Mouse (Mus musculus) heart, adult 8-10 months (tissue): ENCODE measurements around the gene Prr29. TPM values are rescaled to one million over a fixed set of nuclear protein-coding genes. Genes with fewer than 3 reads are reported as not detected.
"Not testable (repeated sequence)": the region's sequence is repeated elsewhere in the genome, so short reads cannot be mapped to it uniquely, and the experiment has no call there.

Experiments
- DNase-seq: peaks from one replicate; pipeline ENCODE4 v3.0.0; 2022; ENCODE audit warnings: low spot score
- total RNA-seq, 4 experiments: library from RNA; stranded (reverse); gene quantifications; 2 replicates each; pipeline ENCODE4 v1.2.4; 2022

Gene Prr29
- total RNA-seq, 4 experiments from 2014 or later = 0.75 to 1.8 (median 1.5) TPM

DNA sequence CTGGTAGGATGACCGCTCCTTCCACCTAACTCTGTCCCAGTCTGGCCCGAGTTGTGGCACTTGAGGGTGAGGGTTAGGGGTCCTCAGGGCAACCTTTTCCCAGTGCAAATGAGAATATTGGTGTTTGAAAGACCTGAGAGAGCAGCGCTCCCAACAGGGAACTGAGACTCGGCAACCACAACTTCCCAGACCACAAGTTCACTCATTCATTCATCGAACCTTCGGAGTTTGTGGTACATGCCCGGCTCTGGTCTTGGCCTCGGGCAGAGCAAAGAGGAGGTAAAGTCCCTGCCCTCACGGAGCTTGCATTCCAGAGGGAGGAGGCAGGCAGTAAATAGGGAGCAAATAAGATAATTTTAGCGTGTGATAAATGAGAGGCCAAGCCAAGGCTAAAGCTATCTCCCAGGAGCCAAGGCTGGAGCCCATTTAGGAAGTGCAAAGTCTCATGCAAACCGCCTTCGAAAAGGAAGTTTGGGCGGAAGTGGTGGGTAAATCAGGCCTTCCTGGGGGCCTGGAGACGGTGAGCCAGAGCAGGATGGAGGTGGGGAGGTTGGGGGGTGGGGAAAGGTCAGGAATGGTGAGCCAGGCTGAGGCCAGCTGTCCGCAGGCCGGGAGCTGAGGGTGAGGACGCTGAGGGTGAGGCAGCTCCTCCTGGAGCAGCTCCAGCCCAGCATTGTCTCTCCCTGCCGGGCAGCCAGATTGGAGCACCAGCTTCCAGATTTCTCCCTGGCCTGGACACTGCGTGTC, 9.7 kb upstream of the Prr29 start:
- DNase-seq = no peak

DNA sequence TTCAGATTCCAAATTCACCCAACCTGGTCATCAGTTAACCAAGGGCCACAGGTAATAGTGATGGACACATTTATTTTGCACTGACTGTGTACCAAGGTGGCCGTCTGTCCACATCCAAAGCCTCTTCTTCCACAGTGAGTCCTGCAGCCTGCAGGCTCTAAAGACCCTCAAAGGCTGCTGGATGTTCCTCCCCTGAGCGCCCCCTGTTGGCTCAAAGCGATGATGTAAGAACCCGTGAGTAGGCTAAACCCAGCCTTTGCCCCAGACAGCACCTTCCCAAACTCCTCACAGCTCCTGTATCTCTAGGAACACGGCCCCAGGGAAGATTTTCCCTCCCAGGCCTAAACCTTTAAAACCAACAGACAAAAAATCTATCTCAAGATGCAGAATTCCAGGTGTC, 5.9 kb upstream of the Prr29 start:
- DNase-seq = no peak

DNA sequence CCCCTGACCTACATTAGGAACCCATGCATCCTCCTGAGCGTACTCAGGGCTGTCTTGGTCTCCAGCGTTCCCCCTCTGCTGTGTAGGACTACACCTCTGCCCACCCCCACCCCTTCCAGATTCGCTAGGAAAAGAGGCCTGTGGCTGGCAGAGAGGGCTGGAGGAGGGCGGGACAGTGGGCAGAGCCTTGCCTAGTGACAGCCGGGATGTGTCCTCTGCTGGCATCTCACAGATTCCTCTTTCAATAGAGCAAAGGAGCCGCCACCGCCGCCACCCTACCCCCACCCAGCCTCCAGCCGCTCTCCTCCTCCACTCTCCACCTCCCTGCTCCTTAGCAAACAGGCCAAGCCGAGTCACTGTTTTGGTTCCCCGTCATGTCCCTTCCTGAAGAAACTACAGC, 560 bp upstream of the Prr29 start:
- DNase-seq = no peak

DNA sequence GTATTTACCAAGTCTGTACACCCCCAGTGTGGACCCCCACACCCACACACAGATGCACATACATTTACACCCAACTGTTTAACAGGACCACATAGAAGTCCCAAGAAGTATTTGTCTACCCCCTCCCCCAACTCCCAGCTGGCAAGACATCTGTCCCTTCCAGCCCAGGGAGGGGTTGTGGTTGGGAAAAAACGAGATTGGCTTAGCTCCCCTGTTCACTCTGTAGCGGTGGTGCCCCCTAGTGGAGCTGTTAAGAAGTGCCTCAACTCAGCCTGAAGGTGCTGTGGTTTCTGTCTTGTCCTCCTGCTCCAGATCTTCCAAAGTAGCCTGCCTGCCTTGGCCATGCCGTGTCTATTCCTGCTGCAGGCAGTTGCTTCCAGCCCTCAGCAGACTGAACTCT, 1.0 kb downstream of the Prr29 start:
- DNase-seq = peak; percentile 73

DNA sequence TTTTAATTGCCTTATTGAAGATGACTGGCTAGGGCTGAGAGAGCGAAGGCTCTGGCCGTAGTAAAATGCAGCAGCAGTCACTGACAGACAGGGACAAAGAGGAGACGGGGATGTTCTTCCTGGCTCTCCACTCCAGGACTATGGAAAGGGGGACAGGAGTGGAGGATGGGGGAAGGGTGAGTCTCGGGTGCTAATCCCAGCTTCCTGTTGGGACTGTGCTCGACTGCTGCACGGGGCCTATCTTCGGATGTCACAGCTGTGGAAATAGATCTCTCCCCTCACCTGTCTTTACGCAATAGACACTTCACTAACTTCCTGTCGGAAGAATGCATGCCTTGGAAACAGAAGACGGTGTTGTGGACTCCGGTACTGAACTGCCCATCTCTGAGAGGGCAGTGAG, 8.7 kb downstream of the Prr29 start:
- no peak for DNase-seq

DNA sequence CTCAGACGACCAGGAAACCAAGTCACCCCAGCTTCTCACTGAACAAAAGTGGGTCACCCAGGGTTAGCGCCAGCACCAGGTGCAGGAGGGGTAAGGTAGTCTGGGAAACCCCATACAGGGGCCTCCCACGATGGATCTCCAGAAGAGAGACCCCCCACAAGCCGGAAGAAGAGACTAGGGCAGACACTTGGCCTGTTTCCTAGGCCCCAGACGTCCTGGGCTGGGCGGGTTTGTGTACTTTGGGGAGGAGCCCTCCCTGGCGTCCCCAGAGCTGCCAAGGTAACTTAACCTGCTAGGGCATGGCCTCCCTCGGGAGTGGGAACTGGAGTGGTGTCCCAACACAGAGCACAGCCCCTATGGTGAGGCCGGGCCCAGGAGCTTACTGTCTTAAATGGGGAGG, 9.3 kb downstream of the Prr29 start:
- no peak for DNase-seq

DNA sequence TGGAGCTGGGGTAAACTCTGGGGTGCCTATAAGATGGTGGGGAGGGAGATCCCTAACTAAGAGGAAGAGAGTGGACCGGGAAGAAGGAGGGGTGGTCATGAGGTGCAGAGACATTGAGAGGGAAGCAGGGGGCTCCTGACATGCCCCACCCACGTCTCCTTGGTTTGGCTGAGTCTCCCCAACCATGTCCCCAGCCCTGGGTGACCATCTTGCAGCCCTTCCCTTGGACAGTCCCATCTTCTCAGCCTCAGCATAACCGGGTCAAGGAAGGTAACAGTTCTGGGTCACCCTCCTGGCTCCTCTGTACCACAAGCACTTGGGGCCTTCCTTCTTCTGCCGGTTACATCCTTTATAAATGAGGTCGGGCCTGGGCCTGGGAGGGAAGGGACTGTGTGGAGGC, 9.7 kb downstream of the Prr29 start:
- no peak for DNase-seq

DNA sequence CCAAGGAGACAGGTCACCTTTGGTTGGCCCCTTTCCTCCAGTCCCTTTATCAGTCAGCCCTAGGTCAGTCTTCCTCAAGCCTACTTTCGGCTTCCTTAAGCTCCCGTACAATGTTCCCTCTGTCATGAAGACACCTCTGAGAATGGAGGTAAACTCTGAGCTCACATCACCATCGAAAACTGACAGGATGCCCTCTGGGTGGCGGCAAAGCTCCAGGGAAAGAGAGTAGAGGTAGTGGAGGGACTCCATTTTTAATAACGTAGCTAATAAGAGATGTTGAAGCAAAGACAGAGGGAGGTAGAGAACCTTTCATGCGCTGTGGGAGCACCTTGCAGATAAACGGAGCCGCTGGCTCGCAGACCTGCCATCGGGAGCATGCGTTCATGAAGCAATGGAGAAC, 15.7 kb downstream of the Prr29 start:
- DNase-seq = no peak

DNA sequence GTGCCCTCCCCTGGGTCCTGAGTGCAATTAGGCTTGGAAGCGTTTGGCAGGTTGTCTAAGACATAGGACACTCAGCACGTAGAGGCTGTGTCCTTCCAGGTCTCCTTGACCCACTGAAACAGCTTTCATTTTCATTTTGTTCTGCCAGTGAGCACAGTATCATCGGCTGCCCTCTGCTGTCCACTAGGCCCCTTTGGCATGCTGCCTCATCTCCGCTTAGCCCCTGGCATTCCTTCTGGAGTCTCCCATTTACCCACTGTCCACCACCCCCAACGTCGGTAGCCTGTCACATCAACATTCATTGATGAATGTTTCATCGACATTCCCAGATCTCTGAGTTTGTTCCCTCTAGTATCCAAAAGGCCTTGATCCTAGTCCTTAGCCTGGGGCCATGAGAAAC, 16.6 kb downstream of the Prr29 start:
- DNase-seq = peak; percentile 62

DNA sequence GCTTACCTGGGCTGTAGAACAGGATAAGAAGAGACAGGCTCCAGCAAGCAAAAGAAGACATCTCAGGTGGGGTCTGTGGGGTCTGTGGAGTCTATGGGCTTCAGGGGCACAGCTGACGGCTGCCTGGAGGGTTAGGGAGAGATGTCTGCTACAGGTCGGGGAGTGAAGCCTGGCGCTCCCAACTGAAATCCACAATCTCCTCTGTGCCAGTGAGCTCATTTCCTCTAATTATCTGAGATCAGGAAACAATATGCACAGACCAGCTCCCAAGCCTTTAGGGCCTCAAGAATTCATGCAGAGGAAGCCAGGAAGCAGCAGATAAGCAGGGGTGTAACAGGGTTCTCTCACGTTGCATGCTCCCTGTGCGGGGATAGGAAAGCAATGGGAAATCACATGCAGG, 17.2 kb downstream of the Prr29 start:
- DNase-seq = peak; percentile 80

DNA sequence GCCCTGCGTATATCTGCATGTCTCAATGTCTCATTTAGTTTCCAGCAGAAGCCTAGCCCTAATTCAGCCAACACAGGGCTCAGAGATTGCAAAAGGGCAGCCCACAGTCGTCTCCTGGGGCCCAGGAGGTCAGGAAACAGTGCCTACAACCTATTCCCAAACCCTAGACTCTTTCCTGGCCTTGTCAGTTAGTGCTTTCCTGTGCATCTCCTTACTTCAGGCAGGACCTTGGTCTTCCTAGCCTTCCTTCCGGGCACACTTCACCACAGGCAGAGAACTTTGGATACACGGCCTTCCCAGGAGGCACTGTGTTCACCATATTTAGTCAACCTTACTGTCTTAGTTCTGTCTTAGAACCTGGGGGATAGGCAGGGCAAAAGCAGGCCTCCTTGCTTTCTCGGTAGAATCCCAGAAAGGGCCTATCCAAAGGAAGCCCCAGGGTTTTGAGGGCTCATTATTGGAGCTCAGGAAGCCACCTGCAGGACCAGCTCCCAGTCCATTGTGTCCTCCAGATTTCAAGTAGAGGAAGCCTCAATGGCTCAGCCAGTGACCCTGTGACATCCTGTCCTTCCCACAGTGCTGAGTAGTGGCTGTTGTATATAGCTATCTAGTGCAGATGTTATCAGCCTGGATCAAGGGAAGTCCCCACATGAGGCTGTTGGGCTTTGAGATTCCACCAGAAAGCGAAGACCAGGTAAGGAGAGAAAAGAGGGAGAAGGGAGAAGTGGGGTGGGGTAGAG, 17.9 kb downstream of the Prr29 start:
- DNase-seq = peak; percentile 30

DNA sequence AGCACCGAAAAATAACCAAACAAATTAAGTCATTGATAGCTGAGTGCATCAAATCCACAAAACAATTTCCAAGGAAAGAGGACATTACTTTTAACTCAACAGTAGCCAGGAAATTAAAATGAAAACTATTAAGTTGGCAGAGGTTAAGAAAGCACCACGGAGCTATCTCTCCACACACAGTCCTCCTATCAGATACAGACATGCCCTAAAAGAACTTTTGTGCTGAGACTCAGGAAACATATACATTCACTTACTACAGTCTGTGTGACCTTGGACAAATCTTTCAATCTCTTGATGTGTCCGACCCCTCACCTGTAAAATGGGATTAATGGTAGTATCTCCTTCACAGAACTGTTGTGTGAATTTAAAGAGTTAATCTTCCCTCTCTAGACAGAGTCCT, 21.1 kb downstream of the Prr29 start:
- no peak for DNase-seq

DNA sequence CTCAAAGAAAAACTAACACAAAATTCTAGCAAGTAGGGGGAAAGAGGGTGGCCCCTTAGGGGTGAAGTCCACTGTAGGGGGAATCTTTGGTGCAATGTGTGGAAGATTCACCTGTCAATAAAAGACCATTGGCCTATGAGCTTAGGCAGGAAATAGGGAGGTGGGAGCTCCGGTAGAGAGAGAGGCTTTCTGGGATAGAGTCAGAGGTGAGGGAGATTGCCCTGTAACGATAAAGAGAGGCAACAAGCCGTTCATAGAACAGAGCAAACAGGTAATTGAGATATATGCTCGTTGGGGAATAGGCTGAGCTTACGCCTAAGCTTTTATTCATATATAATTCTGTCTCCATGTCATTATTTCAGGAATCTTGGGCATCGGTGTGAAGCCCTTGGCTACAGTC, 21.7 kb downstream of the Prr29 start:
- no peak for DNase-seq

DNA sequence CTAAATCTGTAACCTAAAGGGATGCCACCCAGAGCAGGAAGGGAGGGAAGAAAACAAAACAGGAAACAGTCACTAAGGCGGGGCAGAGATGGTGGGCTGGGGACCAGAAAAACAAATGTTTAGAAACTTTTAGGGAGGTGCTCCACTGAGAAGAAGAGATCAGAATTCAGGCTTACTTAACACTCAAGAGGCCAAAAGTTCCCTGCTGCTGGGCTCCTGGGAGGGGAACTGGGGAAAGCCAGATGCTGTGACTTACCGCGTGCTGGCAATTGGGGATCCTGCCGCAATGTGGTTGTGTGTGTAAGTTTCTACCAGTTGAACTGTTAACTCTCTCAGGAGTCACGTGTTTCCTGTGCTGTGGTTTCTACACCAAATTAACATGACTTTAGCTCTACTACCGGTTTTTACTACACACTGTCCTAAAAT, 22.5 kb downstream of the Prr29 start, which contains the start of gene Icam2:
TSS of gene Icam2 (minus strand) at position 285 of the 426 bp plus-strand sequence.
- DNase-seq = peak; percentile 25

DNA sequence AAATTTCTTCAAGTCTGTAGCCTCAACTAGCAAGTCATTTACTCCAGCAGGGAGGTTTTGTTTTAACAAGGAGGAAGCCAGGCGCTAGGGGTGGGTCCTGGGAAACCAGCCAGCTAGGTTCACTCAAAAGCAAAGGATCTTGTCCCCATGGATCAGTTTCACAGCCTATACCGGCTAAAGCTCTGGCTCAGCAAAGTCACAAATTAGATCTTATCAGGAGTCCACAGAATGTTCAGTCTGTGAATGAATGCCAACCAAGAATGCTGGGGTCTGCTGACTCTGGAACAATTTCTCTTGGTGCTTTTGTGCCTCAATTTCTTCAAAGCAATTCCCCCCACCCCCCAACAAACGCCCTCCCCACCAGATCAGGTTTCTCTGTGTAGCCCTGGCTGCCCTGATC, 24.3 kb downstream of the Prr29 start:
- peak; percentile 28 for DNase-seq

DNA sequence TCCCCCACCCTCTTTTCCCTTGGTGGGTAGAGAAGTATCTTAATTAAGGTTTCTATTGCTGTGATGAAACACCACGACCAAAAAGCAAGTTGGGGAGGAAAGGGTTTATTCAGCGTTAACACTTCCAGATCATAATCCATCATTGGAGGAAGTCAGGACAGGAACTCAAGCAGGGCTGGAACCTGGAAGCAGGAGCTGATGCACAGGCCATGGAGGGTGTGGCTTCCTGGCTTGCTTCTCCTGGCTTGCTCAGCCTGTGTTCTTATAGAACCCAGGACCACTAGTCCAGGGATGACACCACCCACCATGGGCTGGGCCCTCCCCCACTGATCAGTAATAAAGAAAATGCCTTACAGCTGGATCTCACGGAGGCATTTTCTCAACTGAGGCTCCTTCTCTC, 25.5 kb downstream of the Prr29 start:
- no peak for DNase-seq

DNA sequence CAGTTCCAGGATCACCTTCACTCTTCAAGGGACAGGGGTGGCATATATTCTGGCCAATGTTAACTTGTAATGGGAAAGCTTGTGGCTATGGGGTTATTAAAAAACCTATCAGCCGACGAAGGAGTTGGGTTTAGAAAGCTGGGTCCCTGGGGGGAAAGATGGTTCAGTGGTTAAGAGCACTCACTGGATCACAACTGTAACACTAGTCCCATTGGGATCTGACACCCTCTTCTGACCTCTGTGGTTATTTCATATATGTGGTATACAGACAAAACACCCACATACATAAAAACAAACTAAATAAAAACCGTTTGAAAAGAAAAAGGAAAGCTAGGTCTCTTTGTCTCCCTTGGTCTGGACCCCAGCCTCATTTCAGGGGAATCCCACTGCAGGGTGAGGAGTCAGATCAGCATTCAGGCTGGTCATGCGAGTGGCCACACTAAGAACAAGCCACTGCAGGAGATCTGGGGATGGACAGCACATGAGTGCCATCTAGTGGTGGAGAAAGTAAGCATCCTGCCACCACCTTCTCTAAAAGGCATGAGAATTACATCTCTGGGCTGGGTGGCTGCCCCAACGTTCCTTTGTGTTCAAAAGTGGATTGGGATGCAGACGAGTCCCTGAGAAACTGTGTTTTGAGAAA, 26.4 kb downstream of the Prr29 start:
- DNase-seq = peak; percentile 81

DNA sequence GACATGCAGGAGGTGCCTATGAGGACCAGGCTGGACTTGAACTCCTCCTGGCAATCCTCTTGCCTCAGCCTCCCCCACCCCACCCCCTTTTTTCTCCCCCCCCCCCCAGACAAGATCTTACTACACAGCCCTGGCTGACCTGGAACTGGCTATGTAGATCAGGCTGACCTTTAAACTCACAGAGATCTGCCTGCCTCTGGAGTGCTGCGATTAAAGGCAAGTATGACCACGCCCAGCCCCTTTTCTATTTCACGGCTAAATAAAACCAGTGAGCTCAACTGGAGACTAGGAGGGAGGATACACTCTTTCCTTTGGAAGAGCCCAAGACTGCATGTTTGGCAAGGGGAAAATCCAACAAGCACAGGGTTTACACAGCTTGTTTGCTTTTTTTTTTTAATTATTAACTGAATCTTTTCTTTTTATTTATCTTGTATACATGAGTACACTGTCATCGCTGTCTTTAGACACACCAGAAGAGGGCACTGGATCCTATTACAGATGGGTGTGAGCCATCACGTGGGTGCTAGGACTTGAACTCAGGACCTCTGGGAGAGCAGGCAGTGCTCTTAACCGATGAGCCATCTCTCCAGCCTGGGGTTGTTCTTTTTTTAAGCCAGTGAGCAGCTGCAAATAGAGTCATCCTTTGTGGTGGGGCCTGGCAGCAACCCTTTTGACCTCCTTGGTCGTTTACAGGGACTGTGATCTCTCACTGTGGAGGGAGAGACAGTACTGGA, 27.5 kb downstream of the Prr29 start:
- no peak for DNase-seq

DNA sequence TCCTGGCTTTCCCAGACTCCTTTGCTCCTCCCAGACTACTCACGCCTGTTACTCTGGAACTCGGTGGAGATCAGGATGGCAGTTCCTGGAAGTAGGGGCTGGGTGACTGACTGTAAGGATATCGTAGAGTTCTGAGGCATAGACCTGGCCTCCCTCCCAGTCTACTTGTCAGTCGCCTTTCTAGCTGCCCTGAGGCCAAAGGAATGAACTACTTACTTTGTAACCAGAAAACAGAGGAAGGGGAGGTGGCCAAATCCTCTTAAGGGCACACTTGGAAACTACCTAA, 28.0 kb downstream of the Prr29 start:
- no peak for DNase-seq

DNA sequence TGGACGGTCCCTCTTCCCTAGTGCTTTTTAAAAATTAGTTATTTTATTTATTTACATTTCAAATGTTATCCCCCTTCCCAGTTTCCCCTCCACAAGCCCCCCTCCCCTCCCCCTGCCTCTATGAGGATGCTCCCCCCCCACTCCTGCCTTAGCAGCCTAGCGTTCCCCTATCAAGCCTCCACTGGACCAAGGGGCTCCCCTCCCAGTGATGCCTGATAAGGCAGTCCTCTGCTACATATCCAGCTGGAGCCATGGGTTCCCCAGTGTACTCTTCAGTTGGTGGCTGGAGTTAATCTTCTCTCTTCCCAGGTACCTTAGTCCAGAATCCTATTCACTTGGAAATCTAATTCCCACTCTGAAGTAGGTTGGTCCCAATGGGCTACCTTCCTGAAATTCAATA, 28.8 kb downstream of the Prr29 start:
- not testable (repeated sequence) for DNase-seq

DNA sequence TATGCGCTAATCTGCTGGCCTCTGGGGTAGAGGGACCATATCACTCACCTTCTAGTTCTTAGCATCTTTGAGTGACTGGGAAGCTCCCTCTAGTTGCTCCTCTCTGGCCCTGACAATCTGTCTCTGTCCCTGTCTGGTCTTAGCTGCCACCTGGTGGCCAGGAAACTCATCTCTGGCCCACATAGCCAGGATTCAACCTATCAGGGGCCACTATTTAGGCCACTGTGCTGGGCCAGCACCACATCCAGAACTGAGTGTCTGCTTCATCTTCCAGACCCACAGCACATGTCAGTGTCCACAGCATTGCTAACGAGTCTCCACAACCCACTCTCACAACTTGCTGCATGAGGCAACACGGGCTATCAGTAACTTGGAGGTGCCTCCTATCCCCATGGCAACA, 32.4 kb downstream of the Prr29 start:
- no peak for DNase-seq

DNA sequence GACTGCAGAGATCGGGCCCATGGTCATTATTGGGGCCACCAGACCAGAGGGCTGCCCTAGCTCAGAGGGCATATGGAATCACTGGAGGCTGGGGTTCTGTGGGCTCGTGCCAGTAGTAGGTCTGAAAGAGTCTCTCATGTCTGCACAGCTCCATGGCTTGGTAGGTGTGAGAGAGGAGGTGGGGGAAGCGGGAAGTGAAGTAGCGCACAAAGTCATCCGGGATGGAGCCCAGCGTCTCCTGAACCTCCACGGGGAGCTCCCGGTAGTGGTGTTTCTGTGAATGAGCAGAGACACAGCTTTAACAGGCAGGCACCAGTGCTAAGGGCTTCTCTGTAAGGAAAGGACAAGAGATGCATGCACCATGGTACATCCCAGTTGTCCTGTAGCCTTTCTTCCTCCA, 33.2 kb downstream of the Prr29 start:
- no peak for DNase-seq
